Mouse (Mus musculus) kidney, adult 2 months (tissue): ENCODE results near the gene Zcwpw1. TPM values are rescaled to one million over a fixed set of nuclear protein-coding genes. Genes with fewer than 3 reads are reported as not detected.
"Not testable (repeated sequence)": the region's sequence is repeated elsewhere in the genome, so short reads cannot be mapped to it uniquely, and the experiment has no call there.

Source experiments
- DNase-seq: peaks from one replicate; pipeline ENCODE4 v3.0.0; 2021
- H3K27ac ChIP-seq: fragments of 200-500 bp; 2 replicates; pipeline ENCODE4 v1.5.1; 2012; ENCODE audit warnings: low read depth, low read length, control low read depth, inconsistent platforms; ENCODE audit not compliant: insufficient read depth
- H3K27me3 ChIP-seq: fragments of 200-500 bp; replicated peaks from 2 replicates; pipeline ENCODE4 v1.6.1; 2012; ENCODE audit warnings: mild to moderate bottlenecking, moderate library complexity, low read length, inconsistent platforms; ENCODE audit not compliant: control insufficient read depth, insufficient read depth
- H3K36me3 ChIP-seq: fragments of 200-500 bp; 2 replicates; pipeline ENCODE4 v1.6.1; 2012; ENCODE audit warnings: mild to moderate bottlenecking, moderate library complexity, low read length, inconsistent platforms; ENCODE audit not compliant: control insufficient read depth, insufficient read depth
- H3K4me1 ChIP-seq: fragments of 200-500 bp; 2 replicates; pipeline ENCODE4 v1.6.1; 2011; ENCODE audit warnings: low read length; ENCODE audit not compliant: control insufficient read depth, insufficient read depth
- H3K4me3 ChIP-seq: fragments of 200-500 bp; 2 replicates; pipeline ENCODE4 v1.5.1; 2011; ENCODE audit warnings: mild to moderate bottlenecking, low read depth, low read length, control low read depth; ENCODE audit not compliant: insufficient read depth
- CTCF ChIP-seq: fragments of 200-500 bp; conservative IDR thresholded peaks from 2 replicates; pipeline ENCODE4 v1.5.1; 2011; ENCODE audit warnings: low read depth, mild to moderate bottlenecking, control low read depth, low read length, moderate library complexity, mixed read lengths; ENCODE audit not compliant: insufficient read depth, insufficient read length
- POLR2A ChIP-seq: fragments of 200-500 bp; IDR thresholded peaks from one replicate; pipeline ENCODE4 v1.6.1; 2011; ENCODE audit warnings: low read depth, low read length, control low read depth
- WGBS: fragments of 180-500 bp; shearing (Covaris S2); methylation state at CpG from one replicate; pipeline ENCODE4 v1.1.7; 2018; 5-methylcytosine and 5-hydroxymethylcytosine counted together
- polyA plus RNA-seq: library from polyadenylated mRNA; depleted of rRNA; stranded (reverse); fragments of >200 nt; gene quantifications from 2 replicates; pipeline ENCODE4 v1.2.3, GENCODE M21; 2012

Zcwpw1 gene
- polyA plus RNA-seq, 1 experiment: 2.5 TPM

- 82% methylated on average over 2 of the region's 2 CpGs for WGBS
- Histone ChIP-seq H3K27ac (no peak overlapping the region), H3K27me3 (no peaks in the 10 kb centered on the region), H3K4me3 (no peak overlapping the region), H3K36me3 (no peaks in the 10 kb centered on the region), H3K4me1 (no peaks in the 10 kb centered on the region)
- TF ChIP-seq POLR2A (no peak), CTCF (no peak)
- DNase-seq: no peak
Measured at GRCm38 (mm10) chr5:137825971-137826370, 38.4 kb downstream of the Zcwpw1 start.

GRCm38 (mm10) chr5:137826421-137826820, 38.8 kb downstream of the Zcwpw1 start:
- no peaks in the 10 kb centered on the region for H3K36me3 ChIP-seq
- DNase-seq: no peak
- 54% methylated on average over 7 of the region's 7 CpGs for WGBS
- no peak for TF ChIP-seq POLR2A
- TF ChIP-seq CTCF: no peak
- H3K4me1 ChIP-seq: no peaks in the 10 kb centered on the region
- no peak overlapping the region for H3K4me3 ChIP-seq
- no peaks in the 10 kb centered on the region for H3K27me3 ChIP-seq
- no peak overlapping the region for H3K27ac ChIP-seq

- no peak for TF ChIP-seq CTCF
- TF ChIP-seq POLR2A: no peak
- H3K36me3 ChIP-seq: no peaks in the 10 kb centered on the region
- H3K27ac ChIP-seq: no peak overlapping the region
- H3K4me3 ChIP-seq: no peak overlapping the region
- peak; percentile 11 for DNase-seq
- 84% methylated on average over 6 of the region's 6 CpGs for WGBS
- no peaks in the 10 kb centered on the region for H3K27me3 ChIP-seq
- no peaks in the 10 kb centered on the region for H3K4me1 ChIP-seq
Measured at GRCm38 (mm10) chr5:137828694-137829093, 41.1 kb downstream of the Zcwpw1 start.

GRCm38 (mm10) chr5:137830238-137830637, 42.6 kb downstream of the Zcwpw1 start:
- no peaks in the 10 kb centered on the region for H3K36me3 ChIP-seq
- H3K27ac ChIP-seq: no peak overlapping the region
- H3K27me3 ChIP-seq: no peaks in the 10 kb centered on the region
- H3K4me3 ChIP-seq: no peak overlapping the region
- no peak for DNase-seq
- WGBS: 69% methylated on average over 7 of the region's 7 CpGs
- H3K4me1 ChIP-seq: no peaks in the 10 kb centered on the region
- TF ChIP-seq CTCF (no peak), POLR2A (no peak)

- Histone ChIP-seq H3K4me3 (no peak overlapping the region), H3K27ac (no peak overlapping the region), H3K36me3 (no peaks in the 10 kb centered on the region), H3K27me3 (no peaks in the 10 kb centered on the region), H3K4me1 (no peaks in the 10 kb centered on the region)
- WGBS: 87% methylated on average over 4 of the region's 4 CpGs
- no peak for DNase-seq
- TF ChIP-seq POLR2A (no peak), CTCF (no peak)
Measured at GRCm38 (mm10) chr5:137831106-137831505, 43.5 kb downstream of the Zcwpw1 start.

- WGBS: 76% methylated on average over 6 of the region's 6 CpGs
- TF ChIP-seq POLR2A (no peak), CTCF (no peak)
- DNase-seq: no peak
Measured at GRCm38 (mm10) chr5:137831506-137831905, 43.9 kb downstream of the Zcwpw1 start.

GRCm38 (mm10) chr5:137833500-137833899, 45.9 kb downstream of the Zcwpw1 start:
- no peak overlapping the region for H3K4me3 ChIP-seq
- H3K36me3 ChIP-seq: no peaks in the 10 kb centered on the region
- WGBS: 32% methylated on average over 4 of the region's 4 CpGs
- no peaks in the 10 kb centered on the region for H3K4me1 ChIP-seq
- TF ChIP-seq POLR2A (no peak), CTCF (no peak)
- H3K27ac ChIP-seq: no peak overlapping the region
- DNase-seq: no peak
- no peaks in the 10 kb centered on the region for H3K27me3 ChIP-seq

More at GRCm38 (mm10) chr5:137831506-137831905, 43.9 kb downstream of the Zcwpw1 start:
- Histone ChIP-seq H3K4me1 (no peaks in the 10 kb centered on the region), H3K4me3 (no peak overlapping the region), H3K27ac (no peak overlapping the region), H3K27me3 (no peaks in the 10 kb centered on the region), H3K36me3 (no peaks in the 10 kb centered on the region)

- not testable (repeated sequence) for DNase-seq, H3K4me3 ChIP-seq, H3K4me1 ChIP-seq, H3K27ac ChIP-seq, H3K36me3 ChIP-seq, H3K27me3 ChIP-seq
- 68% methylated on average over 2 of the region's 2 CpGs for WGBS
Measured at GRCm38 (mm10) chr5:137835966-137836520, 48.4 kb downstream of the Zcwpw1 start, which contains the start of gene Pilra. TSS of gene Pilra (minus strand) at chr5:137836281.
